Mouse (Mus musculus): ENCODE data around the gene Cacng3.

- no peak for TF ChIP-seq POLR2A (IDR thresholded peaks at IDR 0.05; ENCODE audit: borderline replicate concordance, insufficient read depth, low read length)
- no peak for TF ChIP-seq CTCF (IDR thresholded peaks at IDR 0.05; ENCODE audit: borderline replicate concordance, insufficient read depth, low read depth, low read length)
Measured at GRCm38 (mm10) chr7:122728186-122728585, 57.9 kb downstream of the Cacng3 start.

Data from cerebellum, adult 2 months (tissue).